Mouse (Mus musculus): ENCODE results near the gene Mamdc2. TPM values are rescaled to one million over a fixed set of nuclear protein-coding genes. Genes with fewer than 3 reads are reported as not detected.
"Not testable (repeated sequence)": the region's sequence is repeated elsewhere in the genome, so short reads cannot be mapped to it uniquely, and the experiment has no call there.

Gene Mamdc2
- 0.31 TPM in 2 replicates for polyA plus RNA-seq (2015; fragmentation: Nextera tagmentation; extraction: Ambion mirVana)

DNA sequence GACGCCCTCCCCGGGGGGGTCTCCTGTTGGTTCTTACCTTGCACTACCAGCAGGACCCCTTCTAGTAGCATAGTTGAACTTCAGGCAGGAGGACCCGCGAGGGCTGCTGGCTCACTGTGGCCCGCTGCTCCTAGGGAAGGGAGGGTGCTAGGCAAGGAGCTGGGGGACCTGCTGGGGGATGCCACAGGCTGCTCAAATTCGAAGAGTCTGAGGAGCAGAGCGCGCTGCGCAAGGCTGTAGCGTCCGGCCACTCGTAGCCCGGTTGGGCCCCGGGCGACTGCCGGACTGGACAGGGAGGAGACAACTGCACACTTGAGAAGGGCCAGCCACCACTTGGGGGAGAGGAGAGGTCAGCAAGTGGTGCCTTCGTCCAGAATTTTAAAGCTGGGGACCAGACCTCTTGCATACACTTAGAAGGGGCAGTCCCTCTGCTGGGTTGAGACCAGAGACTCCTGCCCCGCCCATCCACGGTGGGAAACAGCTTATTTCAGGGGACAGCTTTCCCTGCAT lies at the start of gene Mamdc2:
Mamdc2 (minus strand) TSS at position 455 of the 510 bp plus-strand sequence.
- Histone ChIP-seq H3K4me3 (replicated peaks) (peak within 1 kb of the TSS; percentile 35), H3K4me1 (replicated peaks) (peaks cover 6% of the 10 kb centered on the region; the same call in 1 of the 2 replicates), H3K4me2 (peak within 1 kb of the TSS; percentile 62), H3K9ac (no peak within 1 kb of the TSS), H3K27ac (replicated peaks) (no peak within 1 kb of the TSS), H3K36me3 (replicated peaks) (no peaks in the 10 kb centered on the region), H3K27me3 (peaks cover 10% of the 10 kb centered on the region), H3K9me3 (replicated peaks) (no peaks in the 10 kb centered on the region)
- WGBS (ENCODE audit: insufficient replicate concordance), result 2% methylated on average over 19 of the region's 19 CpGs
- no peak for ATAC-seq (ENCODE audit: insufficient read depth)

GRCm38 (mm10) chr19:23498011-23498410 lies 49.8 kb upstream of the Mamdc2 start:
- Histone ChIP-seq H3K27me3 (no peaks in the 10 kb centered on the region; the same call in 1 of the 2 replicates), H3K4me3 (replicated peaks) (no peak overlapping the region), H3K9me3 (replicated peaks) (no peaks in the 10 kb centered on the region), H3K27ac (replicated peaks) (no peak overlapping the region), H3K4me2 (no peak overlapping the region), H3K9ac (no peak overlapping the region), H3K4me1 (replicated peaks) (no peaks in the 10 kb centered on the region), H3K36me3 (replicated peaks) (no peaks in the 10 kb centered on the region)
- WGBS (ENCODE audit: insufficient replicate concordance), result 68% methylated on average over 7 of the region's 7 CpGs
- ATAC-seq (ENCODE audit: insufficient read depth), result no peak

- Histone ChIP-seq H3K27me3 (no peaks in the 10 kb centered on the region; the same call in 1 of the 2 replicates), H3K4me3 (replicated peaks) (no peak overlapping the region), H3K36me3 (replicated peaks) (no peaks in the 10 kb centered on the region), H3K9me3 (replicated peaks) (no peaks in the 10 kb centered on the region), H3K4me2 (no peak overlapping the region), H3K27ac (replicated peaks) (no peak overlapping the region), H3K9ac (no peak overlapping the region), H3K4me1 (replicated peaks) (no peaks in the 10 kb centered on the region)
- ATAC-seq (ENCODE audit: insufficient read depth), result no peak
- WGBS (ENCODE audit: insufficient replicate concordance), result 52% methylated on average over 10 of the region's 10 CpGs
These were observed 49.1 kb upstream of the Mamdc2 start for GRCm38 (mm10) chr19:23497171-23497917.

GRCm38 (mm10) chr19:23496536-23496935 lies 48.3 kb upstream of the Mamdc2 start:
- no peak overlapping the region for H3K27ac ChIP-seq (replicated peaks)
- no peak for ATAC-seq (ENCODE audit: insufficient read depth)
- H3K4me2 ChIP-seq, result no peak overlapping the region
- H3K9me3 ChIP-seq (replicated peaks), result no peaks in the 10 kb centered on the region
- no peaks in the 10 kb centered on the region; the same call in 1 of the 2 replicates for H3K27me3 ChIP-seq
- 63% methylated on average over 3 of the region's 3 CpGs for WGBS (ENCODE audit: insufficient replicate concordance)
- H3K4me3 ChIP-seq (replicated peaks), result no peak overlapping the region
- H3K9ac ChIP-seq, result no peak overlapping the region
- H3K4me1 ChIP-seq (replicated peaks), result no peaks in the 10 kb centered on the region
- no peaks in the 10 kb centered on the region for H3K36me3 ChIP-seq (replicated peaks)

DNA sequence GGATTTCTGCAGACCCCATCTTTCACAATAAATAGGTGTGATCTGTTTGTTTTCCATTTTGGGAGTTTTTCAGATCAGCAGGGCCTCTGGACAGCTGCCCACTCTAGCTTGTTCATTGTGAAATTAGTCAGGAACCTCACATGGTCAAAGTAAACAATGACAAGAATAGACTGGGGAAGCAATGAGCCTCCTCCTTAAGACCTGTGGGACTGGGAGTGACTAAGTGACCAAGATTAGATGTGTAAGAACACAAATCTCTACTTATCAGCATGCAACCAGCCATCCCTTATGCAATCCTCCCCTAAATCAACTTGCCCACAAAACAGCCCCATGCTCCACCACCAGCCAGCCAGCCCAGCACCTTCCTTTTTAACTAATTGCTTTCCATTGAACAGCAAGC lies 44.4 kb upstream of the Mamdc2 start:
- no peaks in the 10 kb centered on the region for H3K4me1 ChIP-seq (replicated peaks)
- ATAC-seq (ENCODE audit: insufficient read depth), result no peak

DNA sequence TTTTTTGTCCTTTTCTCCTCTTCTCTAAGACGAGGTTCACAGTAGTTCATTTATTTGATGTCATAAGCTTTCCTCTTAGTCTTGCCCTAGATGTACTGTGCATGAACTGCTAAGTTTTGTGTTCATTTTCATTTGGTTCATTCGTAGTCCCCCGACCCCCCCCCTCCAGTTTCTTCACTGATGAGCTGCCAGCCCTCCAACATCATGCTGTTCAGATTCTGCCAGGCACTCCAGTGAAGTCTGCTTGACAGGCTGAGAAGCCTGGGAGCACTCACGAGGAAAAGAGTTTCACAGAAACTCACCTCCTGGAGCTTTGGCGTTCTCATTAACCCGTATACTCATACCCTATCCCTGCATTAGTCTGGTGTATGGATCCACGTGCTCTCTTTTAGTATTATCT lies 42.5 kb upstream of the Mamdc2 start:
- H3K4me1 ChIP-seq (replicated peaks); H3K4me2 ChIP-seq; H3K4me3 ChIP-seq (replicated peaks); H3K9me3 ChIP-seq (replicated peaks); H3K27me3 ChIP-seq; ATAC-seq (ENCODE audit: insufficient read depth); H3K9ac ChIP-seq; H3K36me3 ChIP-seq (replicated peaks); H3K27ac ChIP-seq (replicated peaks): not testable (repeated sequence)
- 36% methylated on average over 7 of the region's 7 CpGs for WGBS (ENCODE audit: insufficient replicate concordance)

More for the DNA sequence above, 44.4 kb upstream of the Mamdc2 start:
- Histone ChIP-seq H3K4me2 (no peak overlapping the region), H3K27ac (replicated peaks) (no peak overlapping the region), H3K9ac (no peak overlapping the region), H3K27me3 (no peaks in the 10 kb centered on the region; the same call in 1 of the 2 replicates), H3K36me3 (replicated peaks) (no peaks in the 10 kb centered on the region), H3K9me3 (replicated peaks) (no peaks in the 10 kb centered on the region), H3K4me3 (replicated peaks) (no peak overlapping the region)

DNA sequence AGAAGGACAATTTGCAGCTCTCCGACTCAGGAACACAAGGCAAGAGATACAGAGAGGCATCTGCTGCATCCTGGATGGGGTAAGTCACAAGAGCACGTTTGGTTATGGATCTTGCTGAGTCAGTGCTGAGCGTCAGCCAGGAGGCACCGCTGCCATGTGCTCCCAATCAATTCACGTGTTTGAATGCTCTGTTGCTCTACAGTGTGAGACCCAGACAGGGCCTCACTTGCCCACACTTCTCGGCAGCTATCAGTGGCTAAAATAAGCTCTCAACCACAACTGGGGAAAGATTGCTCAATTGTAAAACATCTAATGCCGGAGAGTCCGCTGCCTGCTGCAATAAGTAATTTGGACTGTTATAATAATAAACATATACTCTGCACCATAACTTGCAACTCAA lies 41.5 kb upstream of the Mamdc2 start:
- no peak for ATAC-seq (ENCODE audit: insufficient read depth)
- Histone ChIP-seq H3K4me3 (replicated peaks) (no peak overlapping the region), H3K4me1 (replicated peaks) (no peaks in the 10 kb centered on the region), H3K27me3 (no peaks in the 10 kb centered on the region; the same call in 1 of the 2 replicates), H3K27ac (replicated peaks) (no peak overlapping the region), H3K9ac (no peak overlapping the region), H3K4me2 (no peak overlapping the region), H3K9me3 (replicated peaks) (no peaks in the 10 kb centered on the region), H3K36me3 (replicated peaks) (no peaks in the 10 kb centered on the region)
- 8% methylated on average over 8 of the region's 8 CpGs for WGBS (ENCODE audit: insufficient replicate concordance)

DNA sequence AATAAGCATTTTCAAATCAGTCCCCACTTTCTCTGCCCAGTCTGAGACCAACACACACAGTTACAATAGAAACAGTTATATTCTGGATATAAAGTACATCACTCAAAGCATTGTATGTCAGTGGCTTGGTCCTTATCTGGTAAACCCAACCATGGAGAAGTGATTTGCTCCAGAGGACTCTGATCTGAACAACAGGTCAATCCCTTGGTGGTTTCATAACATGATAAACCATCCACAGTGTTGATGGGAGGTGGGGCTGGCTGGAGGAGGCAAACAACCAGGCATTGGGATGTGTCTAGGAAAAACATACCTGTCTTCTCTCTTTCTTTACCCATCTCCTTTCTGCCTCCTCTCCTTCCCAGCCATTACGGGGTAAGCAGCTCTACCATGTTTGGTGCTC lies 39.2 kb upstream of the Mamdc2 start:
- Histone ChIP-seq H3K27me3 (no peaks in the 10 kb centered on the region), H3K27ac (replicated peaks) (no peak overlapping the region), H3K4me3 (replicated peaks) (no peak overlapping the region), H3K36me3 (replicated peaks) (no peaks in the 10 kb centered on the region), H3K4me2 (no peak overlapping the region), H3K4me1 (replicated peaks) (no peaks in the 10 kb centered on the region), H3K9ac (no peak overlapping the region), H3K9me3 (replicated peaks) (no peaks in the 10 kb centered on the region)
- no peak for ATAC-seq (ENCODE audit: insufficient read depth)
- WGBS (ENCODE audit: insufficient replicate concordance), result 70% methylated on average over 1 of the region's 1 CpGs

DNA sequence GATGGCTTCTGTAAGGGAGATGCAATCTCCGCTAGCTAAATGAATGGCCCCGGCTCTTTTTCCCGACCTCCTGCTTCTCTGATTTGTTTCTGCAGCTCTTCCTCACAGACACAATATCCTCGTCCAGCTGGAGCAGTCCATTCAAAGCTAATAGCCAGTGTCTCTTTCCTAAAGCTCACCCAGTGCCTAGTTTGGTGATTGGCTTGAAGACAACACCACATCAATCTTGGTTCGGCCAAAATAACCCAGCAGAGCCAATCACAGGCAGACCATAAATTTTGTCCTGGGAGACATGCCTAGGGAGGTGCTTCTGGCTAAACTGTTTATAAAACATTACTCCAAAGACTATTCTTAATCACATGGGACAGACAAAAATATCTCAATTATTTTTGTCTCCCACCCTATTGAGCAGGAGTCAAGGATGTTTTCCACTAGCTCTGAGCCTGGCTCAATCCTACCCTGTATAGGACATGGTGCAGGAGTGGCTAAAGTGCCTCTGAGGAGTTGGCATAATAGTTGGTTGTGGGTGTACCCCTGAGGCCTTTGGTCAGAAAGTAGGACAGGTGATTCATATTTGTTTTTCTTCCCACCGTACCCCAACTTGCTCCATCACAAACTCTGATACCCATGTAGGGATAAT lies 38.5 kb upstream of the Mamdc2 start:
- Histone ChIP-seq H3K9me3 (replicated peaks) (no peaks in the 10 kb centered on the region), H3K4me2 (no peak overlapping the region)
- 66% methylated on average over 6 of the region's 6 CpGs for WGBS (ENCODE audit: insufficient replicate concordance)

DNA sequence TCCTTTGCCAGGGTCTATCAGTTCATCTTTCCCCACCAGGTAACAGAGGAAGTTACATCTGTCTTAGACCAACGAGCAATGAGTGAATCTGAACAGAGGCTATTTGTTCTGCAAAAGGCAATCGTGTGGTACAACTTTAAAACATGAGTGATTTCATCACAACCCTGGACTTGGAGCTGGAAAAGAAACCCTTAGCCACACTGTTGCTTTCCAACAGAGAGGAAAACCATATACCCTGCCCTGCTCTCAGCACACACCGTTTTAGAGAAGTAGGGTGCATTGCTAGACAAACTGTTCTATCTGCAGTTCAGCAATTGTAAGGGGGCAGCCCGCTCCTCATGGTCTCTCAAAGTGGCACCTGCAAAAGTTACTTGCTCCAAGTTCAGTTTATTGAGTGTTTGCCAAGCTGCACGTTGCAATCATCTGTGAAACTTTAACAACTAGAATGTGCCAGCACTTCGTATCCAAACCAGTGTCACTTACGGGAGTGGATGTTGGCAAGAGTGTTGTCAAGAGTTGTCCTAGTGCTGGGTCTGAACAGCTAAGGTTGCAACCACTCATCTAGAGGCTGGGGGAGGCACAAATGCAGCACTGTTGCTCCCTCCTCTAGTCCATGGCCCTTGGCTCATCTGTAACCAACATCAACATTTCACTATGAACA lies 37.8 kb upstream of the Mamdc2 start:
- 51% methylated on average over 7 of the region's 7 CpGs for WGBS (ENCODE audit: insufficient replicate concordance)

More for the DNA sequence above, 38.5 kb upstream of the Mamdc2 start:
- Histone ChIP-seq H3K9ac (no peak overlapping the region), H3K4me3 (replicated peaks) (no peak overlapping the region), H3K36me3 (replicated peaks) (no peaks in the 10 kb centered on the region), H3K27me3 (no peaks in the 10 kb centered on the region), H3K4me1 (replicated peaks) (no peaks in the 10 kb centered on the region), H3K27ac (replicated peaks) (no peak overlapping the region)
- no peak for ATAC-seq (ENCODE audit: insufficient read depth)

DNA sequence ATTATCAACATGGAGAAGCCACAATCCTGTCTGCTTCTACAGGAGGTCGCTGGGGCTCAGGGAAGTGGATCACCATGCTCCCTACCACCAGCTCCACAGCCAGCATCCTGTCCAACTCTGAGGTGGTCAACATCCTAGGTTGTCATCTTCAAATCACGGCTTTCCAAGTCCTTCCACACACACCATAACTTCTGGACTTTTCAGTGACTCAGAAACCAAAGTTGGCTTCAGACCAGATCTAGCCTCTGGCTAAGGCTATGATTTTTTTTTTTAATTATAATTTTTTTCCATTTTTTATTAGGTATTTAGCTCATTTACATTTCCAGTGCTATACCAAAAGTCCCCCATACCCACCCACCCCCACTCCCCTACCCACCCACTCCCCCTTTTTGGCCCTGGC lies 34.3 kb upstream of the Mamdc2 start:
- not testable (repeated sequence) for H3K27ac ChIP-seq (replicated peaks); ATAC-seq (ENCODE audit: insufficient read depth); H3K4me2 ChIP-seq; H3K4me1 ChIP-seq (replicated peaks); H3K36me3 ChIP-seq (replicated peaks); H3K9ac ChIP-seq; H3K9me3 ChIP-seq (replicated peaks); H3K4me3 ChIP-seq (replicated peaks); H3K27me3 ChIP-seq
- WGBS (ENCODE audit: insufficient replicate concordance), result 57% methylated on average over 2 of the region's 2 CpGs

More for the DNA sequence above, 37.8 kb upstream of the Mamdc2 start:
- Histone ChIP-seq H3K27ac (replicated peaks) (no peak overlapping the region), H3K4me3 (replicated peaks) (no peak overlapping the region), H3K36me3 (replicated peaks) (no peaks in the 10 kb centered on the region), H3K9me3 (replicated peaks) (no peaks in the 10 kb centered on the region), H3K27me3 (no peaks in the 10 kb centered on the region), H3K4me2 (no peak overlapping the region), H3K9ac (no peak overlapping the region), H3K4me1 (replicated peaks) (no peaks in the 10 kb centered on the region)
- ATAC-seq (ENCODE audit: insufficient read depth), result no peak
